Mouse (Mus musculus) ES-Bruce4 (cell line): ENCODE measurements at regions not wholly inside any gene's neighbourhood (a gene's known extent, or its start where the extent isn't known, plus 50 kb on each side); places are given as distances from the start of the nearest gene placed in this dataset.

Experiments used
- CTCF ChIP-seq: IDR thresholded peaks from one replicate; pipeline ENCODE4 v1.8.1; 2011; ENCODE audit warnings: low read depth, low read length
- EP300 ChIP-seq: IDR thresholded peaks from 2 replicates; pipeline ENCODE4 v1.6.1; 2011; ENCODE audit warnings: low read depth, low read length; ENCODE audit not compliant: insufficient read depth
- POLR2A ChIP-seq: IDR thresholded peaks from one replicate; pipeline ENCODE4 v1.8.1; 2011; ENCODE audit warnings: low read length; ENCODE audit not compliant: insufficient read depth

GRCm38 (mm10) chr2:128477242-128477641 lies 113.8 kb upstream of the Spdye4c start:
- TF ChIP-seq POLR2A: no peak
- TF ChIP-seq CTCF: no peak
- no peak for TF ChIP-seq EP300
